Mouse (Mus musculus) CD4-positive naive resting alpha-beta T cell, adult 57 days (primary cell): ENCODE results near the gene Rxfp4. TPM values are rescaled to one million over a fixed set of nuclear protein-coding genes. Genes with fewer than 3 reads are reported as not detected.

Source experiments
- total RNA-seq: library from RNA; stranded (reverse); gene quantifications from one replicate; pipeline ENCODE4 v1.2.4, GENCODE M21; 2023

Gene Rxfp4
- total RNA-seq: not detected

DNA sequence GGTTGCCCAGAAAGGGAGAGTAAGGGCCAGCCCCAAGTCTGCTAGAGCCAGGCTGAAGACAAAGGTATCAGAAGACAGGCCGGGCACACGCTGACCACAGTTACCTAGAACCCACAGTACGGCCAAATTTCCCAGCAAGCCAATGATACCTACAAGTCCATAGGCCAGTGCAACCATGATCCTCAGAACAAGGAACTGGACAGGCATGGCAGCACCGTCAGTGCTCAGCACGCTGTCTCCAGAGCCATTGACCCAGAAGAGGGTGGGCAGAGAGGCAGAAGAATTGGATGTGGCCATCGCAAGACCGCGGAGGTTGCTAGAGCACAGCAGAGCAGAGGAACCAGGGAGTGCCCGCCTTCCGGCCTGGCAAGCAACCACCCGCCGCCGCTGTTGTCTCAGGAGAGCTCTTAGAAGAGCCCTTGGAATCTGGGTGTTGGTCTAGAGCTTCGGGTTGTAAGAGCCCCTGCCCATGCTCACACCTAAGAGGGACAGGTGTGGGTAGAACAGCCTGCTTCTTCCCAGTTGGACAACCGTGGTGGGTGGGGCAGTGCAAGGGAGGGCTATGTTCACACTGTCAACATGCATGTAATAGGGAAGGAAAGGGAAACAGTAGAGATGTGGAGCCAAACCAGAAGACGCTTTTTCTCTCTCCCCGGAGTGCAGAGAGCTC, at the start of gene Rxfp4:
TSS of gene Rxfp4 (minus strand) at position 297 of the 670 bp plus-strand sequence.

GRCm38 (mm10) chr3:88684980-88685941, 32.3 kb upstream of the Rxfp4 start, which contains the start of gene Khdc4:
Gene Khdc4 (plus strand): TSS chr3:88685803.

GRCm38 (mm10) chr3:88605666-88606065, 47.3 kb downstream of the Rxfp4 start, which contains the start of gene Arhgef2:
Gene Arhgef2 (plus strand): TSS chr3:88605966.

Other genes starting within 250 kb of the Rxfp4 start
- 42.3 TPM for gene Pmf1, start 242.8 kb downstream of the Rxfp4 start, total RNA-seq
- gene Slc25a44, start 228.0 kb downstream of the Rxfp4 start, total RNA-seq: 16.3 TPM
- gene Sema4a, start 192.0 kb downstream of the Rxfp4 start, total RNA-seq: 98.8 TPM
- 27.9 TPM for gene Lmna, start 143.2 kb downstream of the Rxfp4 start, total RNA-seq
- gene Mex3a, start 120.7 kb downstream of the Rxfp4 start, total RNA-seq: 3.0 TPM
- not detected for gene Rab25, start 104.8 kb downstream of the Rxfp4 start, total RNA-seq
- 78.7 TPM for gene Lamtor2, start 100.1 kb downstream of the Rxfp4 start, total RNA-seq
- gene Ubqln4, start 99.4 kb downstream of the Rxfp4 start, total RNA-seq: 50.1 TPM
- 78.1 TPM for gene Ssr2, start 77.3 kb downstream of the Rxfp4 start, total RNA-seq
- gene Arhgef2, start 47.2 kb downstream of the Rxfp4 start, total RNA-seq: 165 TPM
- 126 TPM for gene Khdc4, start 32.7 kb upstream of the Rxfp4 start, total RNA-seq
- 30.4 TPM for gene Rit1, start 63.7 kb upstream of the Rxfp4 start, total RNA-seq
- 8.5 TPM for gene Syt11, start 122.0 kb upstream of the Rxfp4 start, total RNA-seq
- 78.1 TPM for gene Gon4l, start 182.1 kb upstream of the Rxfp4 start, total RNA-seq